Mouse (Mus musculus) heart, postnatal 25 days (tissue): ENCODE data around the gene Atp13a3. TPM values are rescaled to one million over a fixed set of nuclear protein-coding genes. Genes with fewer than 3 reads are reported as not detected.
"Not testable (repeated sequence)": the region's sequence is repeated elsewhere in the genome, so short reads cannot be mapped to it uniquely, and the experiment has no call there.

ENCODE experiments used
- DNase-seq: peaks from one replicate; pipeline ENCODE4 v3.0.0; 2022; ENCODE audit warnings: low spot score
- intact Hi-C: fragments of 180-260 bp; cut with DNase I; formaldehyde crosslinking; loops from one replicate; pipeline ENCODE4 v1.15.1; 2025
- total RNA-seq, 2 experiments: library from RNA; stranded (reverse); gene quantifications; 2 replicates each; pipeline ENCODE4 v1.2.3; 2021

The Atp13a3 gene
- total RNA-seq, 2 experiments from 2014 or later = 52.4 to 61.6 TPM

DNA sequence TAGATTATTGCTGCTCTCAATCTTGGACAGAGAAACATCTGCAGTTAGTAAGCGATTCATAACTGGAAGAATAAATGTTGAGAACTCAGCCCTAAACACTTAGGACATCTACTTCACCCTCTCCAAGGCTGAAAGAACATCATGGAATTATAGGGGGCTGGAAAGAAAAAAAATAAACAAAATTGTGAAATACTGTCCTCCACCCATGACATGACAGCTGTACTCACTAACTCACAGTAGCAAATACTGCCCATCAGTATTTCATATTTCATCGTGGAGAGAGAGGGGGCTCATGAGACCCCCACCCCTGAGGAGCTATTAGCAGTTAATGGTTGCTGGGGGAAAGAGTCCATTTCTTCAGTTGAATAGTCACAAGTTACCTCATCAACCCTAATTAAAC is 38.4 kb downstream of the Atp13a3 start:
- DNase-seq = no peak
- intact Hi-C loops = no loop called here

GRCm38 (mm10) chr16:30364604-30365003 is 41.2 kb downstream of the Atp13a3 start:
- intact Hi-C loops = no loop called here
- DNase-seq = no peak

DNA sequence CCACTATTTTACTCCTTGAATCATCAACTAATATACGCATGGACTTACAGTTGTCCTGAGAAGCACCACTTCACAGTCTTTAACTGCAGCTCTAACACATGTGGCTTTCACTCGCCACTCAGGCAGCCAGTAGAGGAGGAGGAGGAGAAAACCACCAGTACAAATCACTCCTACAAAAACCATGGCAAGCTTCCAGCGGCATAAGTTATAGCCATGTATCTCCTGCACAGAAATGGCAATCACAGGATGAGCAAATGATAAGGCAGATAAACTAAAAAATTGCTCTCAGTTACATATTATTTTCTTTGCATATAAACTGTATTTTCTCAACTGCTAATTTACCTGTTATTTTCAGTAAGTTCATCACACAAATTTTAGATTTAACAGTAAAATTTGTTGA is 43.2 kb downstream of the Atp13a3 start:
- no peak for DNase-seq
- intact Hi-C loops = no loop called here

- intact Hi-C loops, DNase-seq: not testable (repeated sequence)
Observed at GRCm38 (mm10) chr16:30353489-30353888, 52.3 kb downstream of the Atp13a3 start.

DNA sequence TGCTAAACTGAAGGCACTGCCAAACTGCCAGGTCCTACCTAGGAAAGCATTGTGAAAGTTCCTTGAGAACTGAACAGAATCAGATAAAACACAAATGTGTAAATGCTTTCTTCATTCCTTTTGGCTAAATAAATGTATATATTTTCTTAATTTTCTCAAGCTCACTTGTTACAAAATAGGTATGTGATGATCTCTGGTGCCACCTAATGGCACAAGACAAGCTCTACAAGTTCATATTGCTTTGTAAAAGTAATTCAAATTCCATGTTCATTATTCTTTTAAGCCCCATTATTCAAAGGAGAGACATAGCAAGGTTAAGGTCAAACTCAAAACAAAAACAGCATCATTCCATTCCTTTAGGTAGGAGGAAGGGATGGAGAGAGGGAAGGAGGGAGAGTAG is 91.5 kb downstream of the Atp13a3 start:
- no peak for DNase-seq

DNA sequence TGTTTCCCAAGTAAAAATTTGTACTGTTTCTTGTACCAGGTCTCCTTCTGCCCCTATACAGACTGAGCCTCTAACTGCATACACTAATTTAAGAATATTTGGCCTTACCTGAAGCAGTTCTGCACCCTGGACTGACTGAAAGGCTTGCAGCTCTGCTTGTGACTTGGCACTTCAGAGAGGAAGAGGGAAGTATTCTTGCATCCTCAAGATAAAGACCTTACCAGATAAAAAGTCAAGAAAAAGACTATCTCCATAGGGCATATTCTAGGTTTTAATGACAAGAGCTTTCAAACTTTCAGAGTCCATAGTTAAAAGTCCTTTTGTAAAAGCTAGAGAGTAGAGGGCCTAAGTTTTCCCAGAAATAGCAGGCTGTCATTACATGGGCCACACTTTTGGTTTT is 95.1 kb downstream of the Atp13a3 start, which contains the start of gene Gp5:
Gp5 (minus strand) TSS at position 133 of the 400 bp plus-strand sequence.
- intact Hi-C loops = loop anchor here (10.0 kb wide), 1 partner anchor 686 kb away; no protein-coding TSS in a partner anchor
- DNase-seq = no peak

More for the DNA sequence above, 91.5 kb downstream of the Atp13a3 start:
- intact Hi-C loops = loop anchor here (1.0 to 10.0 kb wide), 3 partner anchors 62 to 689 kb away; no protein-coding TSS in a partner anchor

GRCm38 (mm10) chr16:30310171-30310515 is 95.6 kb downstream of the Atp13a3 start:
- intact Hi-C loops = loop anchor here (10.0 kb wide), 1 partner anchor 685 kb away; no protein-coding TSS in a partner anchor
- no peak for DNase-seq

- DNase-seq = no peak
- intact Hi-C loops = loop anchor here (10.0 kb wide), 1 partner anchor 685 kb away; no protein-coding TSS in a partner anchor
Observed at GRCm38 (mm10) chr16:30309395-30310170, 96.2 kb downstream of the Atp13a3 start.

- DNase-seq = no peak
- intact Hi-C loops = no loop called here
Observed at GRCm38 (mm10) chr16:30308616-30309394, 97.0 kb downstream of the Atp13a3 start.

GRCm38 (mm10) chr16:30307961-30308615 is 97.7 kb downstream of the Atp13a3 start:
- no peak for DNase-seq
- intact Hi-C loops = no loop called here

DNA sequence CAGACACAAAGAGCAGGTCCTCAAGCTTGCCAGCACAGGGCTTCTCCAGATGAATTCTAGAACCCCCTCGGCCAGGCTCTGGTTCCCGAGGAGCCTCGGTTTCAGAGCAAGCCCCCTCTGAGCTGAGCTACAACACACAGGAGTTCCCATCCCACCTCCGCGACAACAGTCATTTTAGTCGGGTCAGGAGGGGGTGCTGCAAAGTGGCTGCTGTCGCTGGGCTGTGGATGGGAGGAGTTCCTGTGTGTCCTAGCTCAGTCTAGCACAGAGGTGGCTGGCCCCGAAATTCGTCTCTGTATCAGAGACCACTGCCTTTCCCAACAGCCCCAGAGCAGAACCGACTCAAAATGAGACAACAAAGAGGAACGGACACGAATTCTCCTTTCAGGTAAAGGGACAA is 98.5 kb downstream of the Atp13a3 start:
- no peak for DNase-seq
- intact Hi-C loops = no loop called here

- intact Hi-C loops = no loop called here
Observed at GRCm38 (mm10) chr16:30306102-30306501, 99.7 kb downstream of the Atp13a3 start.

GRCm38 (mm10) chr16:30304236-30304635 is 101.5 kb downstream of the Atp13a3 start:
- DNase-seq = no peak
- intact Hi-C loops = no loop called here

More at GRCm38 (mm10) chr16:30306102-30306501, 99.7 kb downstream of the Atp13a3 start:
- no peak for DNase-seq

DNA sequence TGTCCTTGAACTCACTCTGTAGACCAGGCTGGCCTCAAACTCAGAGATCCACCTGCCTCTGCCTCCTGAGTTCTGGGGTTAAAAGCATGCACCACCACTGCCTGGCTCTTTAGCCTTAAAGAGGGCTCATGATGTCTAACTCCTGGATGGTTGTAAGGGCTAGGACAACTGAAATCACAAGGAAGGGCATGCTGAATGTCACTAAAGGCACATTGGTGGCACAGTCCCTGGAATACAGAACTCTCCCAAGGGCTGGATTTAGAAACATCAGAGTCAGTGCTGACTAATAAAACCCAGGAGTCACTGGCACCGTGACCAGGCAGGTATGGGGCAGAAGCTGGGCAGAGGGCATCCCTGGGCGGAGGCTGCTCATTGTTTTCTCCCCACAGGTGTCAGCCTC is 102.4 kb downstream of the Atp13a3 start:
- no peak for DNase-seq
- intact Hi-C loops = no loop called here

GRCm38 (mm10) chr16:30302686-30303085 is 103.1 kb downstream of the Atp13a3 start:
- no peak for DNase-seq
- intact Hi-C loops = no loop called here

- DNase-seq = no peak
- intact Hi-C loops = no loop called here
Observed at GRCm38 (mm10) chr16:30299711-30300277, 106.0 kb downstream of the Atp13a3 start.

- no peak for DNase-seq
- intact Hi-C loops = no loop called here
Observed at GRCm38 (mm10) chr16:30297450-30297849, 108.3 kb downstream of the Atp13a3 start.

DNA sequence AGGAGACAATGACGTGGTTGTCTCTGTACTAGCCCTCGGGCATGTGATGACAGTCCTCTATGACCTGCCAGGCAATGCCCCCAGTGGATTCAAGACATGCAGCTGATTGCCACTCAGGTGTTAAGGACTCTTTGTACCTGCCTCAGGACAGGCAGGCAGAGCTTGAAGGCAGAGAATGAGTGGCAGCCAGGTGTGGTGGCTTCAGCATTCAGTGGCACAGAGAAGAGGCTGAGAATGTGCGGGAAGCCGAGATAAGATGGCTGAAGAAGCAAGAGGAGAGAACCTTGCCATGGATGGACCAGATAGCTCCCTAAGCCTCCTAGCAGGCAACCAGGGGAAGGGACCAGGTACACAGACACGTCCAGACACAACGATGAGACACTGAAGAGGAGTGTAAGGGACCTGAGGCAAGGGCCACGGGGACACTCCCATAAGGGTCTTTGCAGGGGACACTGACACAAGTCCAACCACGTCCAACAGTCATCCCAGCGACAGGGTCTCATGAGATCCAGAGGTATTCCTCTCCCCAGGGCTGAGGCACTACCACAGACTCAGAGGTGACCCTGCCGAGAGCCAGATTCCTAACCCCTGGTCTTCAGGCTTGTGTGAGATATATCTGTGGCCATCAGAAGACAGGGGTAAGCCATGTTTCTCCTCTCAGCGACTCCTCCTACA is 109.0 kb downstream of the Atp13a3 start:
- no peak for DNase-seq
- intact Hi-C loops = no loop called here

- intact Hi-C loops = no loop called here
- DNase-seq = no peak
Observed at GRCm38 (mm10) chr16:30295106-30295505, 110.7 kb downstream of the Atp13a3 start.
